Mouse (Mus musculus): ENCODE results near the gene Nol6. TPM values are rescaled to one million over a fixed set of nuclear protein-coding genes. Genes with fewer than 3 reads are reported as not detected.
"Not testable (repeated sequence)": the region's sequence is repeated elsewhere in the genome, so short reads cannot be mapped to it uniquely, and the experiment has no call there.

Nol6 gene
- polyA plus RNA-seq, 1 experiment, result 15.9 TPM

- Histone ChIP-seq H3K27ac (ENCODE audit: control insufficient read depth, insufficient read depth, low read depth, low read length) (no peak overlapping the region), H3K4me3 (ENCODE audit: control insufficient read depth, low read depth, low read length) (no peak overlapping the region), H3K4me1 (ENCODE audit: control insufficient read depth, insufficient read depth, low read length) (no peaks in the 10 kb centered on the region), H3K36me3 (ENCODE audit: control insufficient read depth, insufficient read depth, low read length) (no peaks in the 10 kb centered on the region), H3K27me3 (ENCODE audit: control insufficient read depth, insufficient read depth, low read length) (no peaks in the 10 kb centered on the region)
- TF ChIP-seq POLR2A (IDR thresholded peaks at IDR 0.05; ENCODE audit: control insufficient read depth, low read depth, low read length) (no peak), CTCF (IDR thresholded peaks at IDR 0.05; ENCODE audit: control insufficient read depth, insufficient read depth, insufficient replicate concordance, low read depth, low read length) (no peak)
Observed at GRCm38 (mm10) chr4:41084819-41085218, 39.4 kb downstream of the Nol6 start.

- not testable (repeated sequence) for H3K36me3 ChIP-seq (ENCODE audit: control insufficient read depth, insufficient read depth, low read length); H3K27ac ChIP-seq (ENCODE audit: control insufficient read depth, insufficient read depth, low read depth, low read length); H3K4me1 ChIP-seq (ENCODE audit: control insufficient read depth, insufficient read depth, low read length); H3K4me3 ChIP-seq (ENCODE audit: control insufficient read depth, low read depth, low read length); H3K27me3 ChIP-seq (ENCODE audit: control insufficient read depth, insufficient read depth, low read length)
Observed at GRCm38 (mm10) chr4:41082803-41083202, 41.5 kb downstream of the Nol6 start.

GRCm38 (mm10) chr4:41081733-41082132 lies 42.5 kb downstream of the Nol6 start:
- TF ChIP-seq CTCF (IDR thresholded peaks at IDR 0.05; ENCODE audit: control insufficient read depth, insufficient read depth, insufficient replicate concordance, low read depth, low read length), result no peak
- no peak for TF ChIP-seq POLR2A (IDR thresholded peaks at IDR 0.05; ENCODE audit: control insufficient read depth, low read depth, low read length)

GRCm38 (mm10) chr4:41078726-41079125 lies 45.5 kb downstream of the Nol6 start:
- TF ChIP-seq CTCF (IDR thresholded peaks at IDR 0.05; ENCODE audit: control insufficient read depth, insufficient read depth, insufficient replicate concordance, low read depth, low read length), result no peak
- TF ChIP-seq POLR2A (IDR thresholded peaks at IDR 0.05; ENCODE audit: control insufficient read depth, low read depth, low read length), result no peak
- Histone ChIP-seq H3K4me1 (ENCODE audit: control insufficient read depth, insufficient read depth, low read length) (peaks cover 3% of the 10 kb centered on the region), H3K27me3 (ENCODE audit: control insufficient read depth, insufficient read depth, low read length) (no peaks in the 10 kb centered on the region), H3K4me3 (ENCODE audit: control insufficient read depth, low read depth, low read length) (no peak overlapping the region), H3K27ac (ENCODE audit: control insufficient read depth, insufficient read depth, low read depth, low read length) (no peak overlapping the region), H3K36me3 (ENCODE audit: control insufficient read depth, insufficient read depth, low read length) (no peaks in the 10 kb centered on the region)

More at GRCm38 (mm10) chr4:41081733-41082132, 42.5 kb downstream of the Nol6 start:
- no peak overlapping the region for H3K4me3 ChIP-seq (ENCODE audit: control insufficient read depth, low read depth, low read length)
- no peaks in the 10 kb centered on the region for H3K4me1 ChIP-seq (ENCODE audit: control insufficient read depth, insufficient read depth, low read length)
- no peaks in the 10 kb centered on the region for H3K27me3 ChIP-seq (ENCODE audit: control insufficient read depth, insufficient read depth, low read length)
- H3K36me3 ChIP-seq (ENCODE audit: control insufficient read depth, insufficient read depth, low read length), result no peaks in the 10 kb centered on the region
- H3K27ac ChIP-seq (ENCODE audit: control insufficient read depth, insufficient read depth, low read depth, low read length), result no peak overlapping the region

GRCm38 (mm10) chr4:41074461-41074860 lies 49.8 kb downstream of the Nol6 start:
- no peak overlapping the region for H3K27ac ChIP-seq (ENCODE audit: control insufficient read depth, insufficient read depth, low read depth, low read length)
- no peaks in the 10 kb centered on the region for H3K36me3 ChIP-seq (ENCODE audit: control insufficient read depth, insufficient read depth, low read length)
- TF ChIP-seq POLR2A (IDR thresholded peaks at IDR 0.05; ENCODE audit: control insufficient read depth, low read depth, low read length) (no peak), CTCF (IDR thresholded peaks at IDR 0.05; ENCODE audit: control insufficient read depth, insufficient read depth, insufficient replicate concordance, low read depth, low read length) (no peak)

GRCm38 (mm10) chr4:41073008-41073817 lies 51.0 kb downstream of the Nol6 start:
- Histone ChIP-seq H3K4me3 (ENCODE audit: control insufficient read depth, low read depth, low read length) (no peak overlapping the region), H3K4me1 (ENCODE audit: control insufficient read depth, insufficient read depth, low read length) (peaks cover 3% of the 10 kb centered on the region), H3K27me3 (ENCODE audit: control insufficient read depth, insufficient read depth, low read length) (no peaks in the 10 kb centered on the region), H3K27ac (ENCODE audit: control insufficient read depth, insufficient read depth, low read depth, low read length) (no peak overlapping the region), H3K36me3 (ENCODE audit: control insufficient read depth, insufficient read depth, low read length) (no peaks in the 10 kb centered on the region)
- TF ChIP-seq POLR2A (IDR thresholded peaks at IDR 0.05; ENCODE audit: control insufficient read depth, low read depth, low read length), result no peak
- TF ChIP-seq CTCF (IDR thresholded peaks at IDR 0.05; ENCODE audit: control insufficient read depth, insufficient read depth, insufficient replicate concordance, low read depth, low read length), result no peak

More at GRCm38 (mm10) chr4:41074461-41074860, 49.8 kb downstream of the Nol6 start:
- H3K4me3 ChIP-seq (ENCODE audit: control insufficient read depth, low read depth, low read length), result no peak overlapping the region
- no peaks in the 10 kb centered on the region for H3K27me3 ChIP-seq (ENCODE audit: control insufficient read depth, insufficient read depth, low read length)
- H3K4me1 ChIP-seq (ENCODE audit: control insufficient read depth, insufficient read depth, low read length), result peaks cover 3% of the 10 kb centered on the region

- H3K27ac ChIP-seq (ENCODE audit: control insufficient read depth, insufficient read depth, low read depth, low read length), result no peak overlapping the region
- TF ChIP-seq POLR2A (IDR thresholded peaks at IDR 0.05; ENCODE audit: control insufficient read depth, low read depth, low read length) (no peak), CTCF (IDR thresholded peaks at IDR 0.05; ENCODE audit: control insufficient read depth, insufficient read depth, insufficient replicate concordance, low read depth, low read length) (no peak)
- H3K27me3 ChIP-seq (ENCODE audit: control insufficient read depth, insufficient read depth, low read length), result no peaks in the 10 kb centered on the region
- no peaks in the 10 kb centered on the region for H3K36me3 ChIP-seq (ENCODE audit: control insufficient read depth, insufficient read depth, low read length)
- no peak overlapping the region for H3K4me3 ChIP-seq (ENCODE audit: control insufficient read depth, low read depth, low read length)
- H3K4me1 ChIP-seq (ENCODE audit: control insufficient read depth, insufficient read depth, low read length), result peaks cover 3% of the 10 kb centered on the region
Observed at GRCm38 (mm10) chr4:41071500-41072429, 52.5 kb downstream of the Nol6 start.

Data from testis, adult 2 months (tissue).